Mouse (Mus musculus): ENCODE results near the gene Tprg. TPM values are rescaled to one million over a fixed set of nuclear protein-coding genes. Genes with fewer than 3 reads are reported as not detected.

Tprg gene
- total RNA-seq, 1 experiment, result not detected

- no peaks in the 10 kb centered on the region for H3K36me3 ChIP-seq (ENCODE audit: control insufficient read depth, insufficient read depth, low read length, poor library complexity, severe bottlenecking)
- H3K9me3 ChIP-seq (ENCODE audit: control insufficient read depth, insufficient read depth, low read depth, low read length), result no peaks in the 10 kb centered on the region
- H3K9ac ChIP-seq (ENCODE audit: insufficient read depth, low read depth, low read length, poor library complexity, severe bottlenecking), result no peak overlapping the region
- in situ Hi-C loops (cut with MboI; ENCODE audit: low sequenced_read_pairs in 2 of 2, unreplicated experiment in 2 of 2), result no loop called here
- no peak overlapping the region for H3K4me3 ChIP-seq (ENCODE audit: insufficient read depth in 1 of 2, low read depth in 1 of 2, low read length in 2 of 2, poor library complexity in 1 of 2, severe bottlenecking in 1 of 2)
- H3K27ac ChIP-seq (ENCODE audit: insufficient read depth, low read depth, low read length, poor library complexity, severe bottlenecking), result no peak overlapping the region
- DNase-seq (ENCODE audit: low read depth, low spot score), result no peak
- H3K4me1 ChIP-seq (ENCODE audit: control insufficient read depth in 2 of 2, insufficient read depth in 2 of 2, low read length in 2 of 2, poor library complexity in 1 of 2), result 0 out of 4 replicates have a peak, but pooled peaks cover 0 to 2% of the 10 kb centered on the region in 2 experiments
- TF ChIP-seq CHD2 (IDR thresholded peaks at IDR 0.05; ENCODE audit: low read depth, low read length), result no peak
- no peak for TF ChIP-seq MAFK (IDR thresholded peaks at IDR 0.05; ENCODE audit: insufficient read depth, low read depth, low read length)
- TF ChIP-seq HCFC1 (IDR thresholded peaks at IDR 0.05; ENCODE audit: borderline replicate concordance, insufficient read depth, low read length), result no peak
- TF ChIP-seq ZC3H11A (IDR thresholded peaks at IDR 0.05; ENCODE audit: borderline replicate concordance, low read depth, low read length), result no peak
- TF ChIP-seq ZNF384 (IDR thresholded peaks at IDR 0.05; ENCODE audit: low read depth, low read length), result no peak
Measured at GRCm38 (mm10) chr16:25407204-25407886, 120.7 kb downstream of the Tprg start.

GRCm38 (mm10) chr16:25408032-25408431 is 121.4 kb downstream of the Tprg start:
- Histone ChIP-seq H3K9ac (ENCODE audit: insufficient read depth, low read depth, low read length, poor library complexity, severe bottlenecking) (no peak overlapping the region), H3K9me3 (ENCODE audit: control insufficient read depth, insufficient read depth, low read depth, low read length) (no peaks in the 10 kb centered on the region), H3K4me1 (ENCODE audit: control insufficient read depth in 2 of 2, insufficient read depth in 2 of 2, low read length in 2 of 2, poor library complexity in 1 of 2) (0 out of 4 replicates have a peak, but pooled peaks cover 0 to 2% of the 10 kb centered on the region in 2 experiments), H3K36me3 (ENCODE audit: control insufficient read depth, insufficient read depth, low read length, poor library complexity, severe bottlenecking) (no peaks in the 10 kb centered on the region), H3K4me3 (ENCODE audit: insufficient read depth in 1 of 2, low read depth in 1 of 2, low read length in 2 of 2, poor library complexity in 1 of 2, severe bottlenecking in 1 of 2) (no peak overlapping the region), H3K27ac (ENCODE audit: insufficient read depth, low read depth, low read length, poor library complexity, severe bottlenecking) (no peak overlapping the region)
- in situ Hi-C loops (cut with MboI; ENCODE audit: low sequenced_read_pairs in 2 of 2, unreplicated experiment in 2 of 2), result no loop called here
- no peak for TF ChIP-seq HCFC1 (IDR thresholded peaks at IDR 0.05; ENCODE audit: borderline replicate concordance, insufficient read depth, low read length)
- no peak for DNase-seq (ENCODE audit: low read depth, low spot score)

GRCm38 (mm10) chr16:25411307-25411706 is 124.7 kb downstream of the Tprg start:
- DNase-seq (ENCODE audit: low read depth, low spot score), result no peak
- Histone ChIP-seq H3K4me1 (ENCODE audit: control insufficient read depth in 2 of 2, insufficient read depth in 2 of 2, low read length in 2 of 2, poor library complexity in 1 of 2) (0 out of 4 replicates have a peak, but pooled peaks cover 0 to 2% of the 10 kb centered on the region in 2 experiments), H3K9ac (ENCODE audit: insufficient read depth, low read depth, low read length, poor library complexity, severe bottlenecking) (no peak overlapping the region), H3K4me3 (ENCODE audit: insufficient read depth in 1 of 2, low read depth in 1 of 2, low read length in 2 of 2, poor library complexity in 1 of 2, severe bottlenecking in 1 of 2) (no peak overlapping the region), H3K9me3 (ENCODE audit: control insufficient read depth, insufficient read depth, low read depth, low read length) (no peaks in the 10 kb centered on the region), H3K27ac (ENCODE audit: insufficient read depth, low read depth, low read length, poor library complexity, severe bottlenecking) (no peak overlapping the region), H3K36me3 (ENCODE audit: control insufficient read depth, insufficient read depth, low read length, poor library complexity, severe bottlenecking) (no peaks in the 10 kb centered on the region)
- in situ Hi-C loops (cut with MboI; ENCODE audit: low sequenced_read_pairs in 2 of 2, unreplicated experiment in 2 of 2), result no loop called here
- no peak for TF ChIP-seq ZC3H11A (IDR thresholded peaks at IDR 0.05; ENCODE audit: borderline replicate concordance, low read depth, low read length)
- no peak for TF ChIP-seq ZNF384 (IDR thresholded peaks at IDR 0.05; ENCODE audit: low read depth, low read length)
- TF ChIP-seq HCFC1 (IDR thresholded peaks at IDR 0.05; ENCODE audit: borderline replicate concordance, insufficient read depth, low read length), result no peak
- no peak for TF ChIP-seq CHD2 (IDR thresholded peaks at IDR 0.05; ENCODE audit: low read depth, low read length)
- TF ChIP-seq MAFK (IDR thresholded peaks at IDR 0.05; ENCODE audit: insufficient read depth, low read depth, low read length), result no peak

- Histone ChIP-seq H3K9ac (ENCODE audit: insufficient read depth, low read depth, low read length, poor library complexity, severe bottlenecking) (no peak overlapping the region), H3K36me3 (ENCODE audit: control insufficient read depth, insufficient read depth, low read length, poor library complexity, severe bottlenecking) (no peaks in the 10 kb centered on the region), H3K4me3 (ENCODE audit: insufficient read depth in 1 of 2, low read depth in 1 of 2, low read length in 2 of 2, poor library complexity in 1 of 2, severe bottlenecking in 1 of 2) (no peak overlapping the region), H3K9me3 (ENCODE audit: control insufficient read depth, insufficient read depth, low read depth, low read length) (no peaks in the 10 kb centered on the region), H3K27ac (ENCODE audit: insufficient read depth, low read depth, low read length, poor library complexity, severe bottlenecking) (no peak overlapping the region), H3K4me1 (ENCODE audit: control insufficient read depth in 2 of 2, insufficient read depth in 2 of 2, low read length in 2 of 2, poor library complexity in 1 of 2) (no peaks in the 10 kb centered on the region)
- in situ Hi-C loops (cut with MboI; ENCODE audit: low sequenced_read_pairs in 2 of 2, unreplicated experiment in 2 of 2), result no loop called here
- TF ChIP-seq HCFC1 (IDR thresholded peaks at IDR 0.05; ENCODE audit: borderline replicate concordance, insufficient read depth, low read length), result no peak
- no peak for TF ChIP-seq ZC3H11A (IDR thresholded peaks at IDR 0.05; ENCODE audit: borderline replicate concordance, low read depth, low read length)
- TF ChIP-seq ZNF384 (IDR thresholded peaks at IDR 0.05; ENCODE audit: low read depth, low read length), result no peak
- no peak for TF ChIP-seq MAFK (IDR thresholded peaks at IDR 0.05; ENCODE audit: insufficient read depth, low read depth, low read length)
- no peak for TF ChIP-seq CHD2 (IDR thresholded peaks at IDR 0.05; ENCODE audit: low read depth, low read length)
- no peak for DNase-seq (ENCODE audit: low read depth, low spot score)
Measured at GRCm38 (mm10) chr16:25413885-25414284, 127.3 kb downstream of the Tprg start.

GRCm38 (mm10) chr16:25415186-25415585 is 128.6 kb downstream of the Tprg start:
- no peak for DNase-seq (ENCODE audit: low read depth, low spot score)
- Histone ChIP-seq H3K9me3 (ENCODE audit: control insufficient read depth, insufficient read depth, low read depth, low read length) (no peaks in the 10 kb centered on the region), H3K4me1 (ENCODE audit: control insufficient read depth in 2 of 2, insufficient read depth in 2 of 2, low read length in 2 of 2, poor library complexity in 1 of 2) (no peaks in the 10 kb centered on the region), H3K27ac (ENCODE audit: insufficient read depth, low read depth, low read length, poor library complexity, severe bottlenecking) (no peak overlapping the region), H3K36me3 (ENCODE audit: control insufficient read depth, insufficient read depth, low read length, poor library complexity, severe bottlenecking) (no peaks in the 10 kb centered on the region), H3K9ac (ENCODE audit: insufficient read depth, low read depth, low read length, poor library complexity, severe bottlenecking) (no peak overlapping the region), H3K4me3 (ENCODE audit: insufficient read depth in 1 of 2, low read depth in 1 of 2, low read length in 2 of 2, poor library complexity in 1 of 2, severe bottlenecking in 1 of 2) (no peak overlapping the region)
- TF ChIP-seq HCFC1 (IDR thresholded peaks at IDR 0.05; ENCODE audit: borderline replicate concordance, insufficient read depth, low read length), result no peak
- TF ChIP-seq MAFK (IDR thresholded peaks at IDR 0.05; ENCODE audit: insufficient read depth, low read depth, low read length), result no peak
- TF ChIP-seq ZNF384 (IDR thresholded peaks at IDR 0.05; ENCODE audit: low read depth, low read length), result no peak
- TF ChIP-seq CHD2 (IDR thresholded peaks at IDR 0.05; ENCODE audit: low read depth, low read length), result no peak
- no peak for TF ChIP-seq ZC3H11A (IDR thresholded peaks at IDR 0.05; ENCODE audit: borderline replicate concordance, low read depth, low read length)
- in situ Hi-C loops (cut with MboI; ENCODE audit: low sequenced_read_pairs in 2 of 2, unreplicated experiment in 2 of 2), result no loop called here
